Mouse (Mus musculus) kidney, postnatal 36 days (tissue): ENCODE data around the gene Cfap61.

ENCODE experiments used
- DNase-seq, 2 experiments: peaks; one replicate each; pipeline ENCODE4 v3.0.0; 2021 to 2022; ENCODE audit warnings: mixed read lengths in 2 of 2

Gene Cfap61

DNA sequence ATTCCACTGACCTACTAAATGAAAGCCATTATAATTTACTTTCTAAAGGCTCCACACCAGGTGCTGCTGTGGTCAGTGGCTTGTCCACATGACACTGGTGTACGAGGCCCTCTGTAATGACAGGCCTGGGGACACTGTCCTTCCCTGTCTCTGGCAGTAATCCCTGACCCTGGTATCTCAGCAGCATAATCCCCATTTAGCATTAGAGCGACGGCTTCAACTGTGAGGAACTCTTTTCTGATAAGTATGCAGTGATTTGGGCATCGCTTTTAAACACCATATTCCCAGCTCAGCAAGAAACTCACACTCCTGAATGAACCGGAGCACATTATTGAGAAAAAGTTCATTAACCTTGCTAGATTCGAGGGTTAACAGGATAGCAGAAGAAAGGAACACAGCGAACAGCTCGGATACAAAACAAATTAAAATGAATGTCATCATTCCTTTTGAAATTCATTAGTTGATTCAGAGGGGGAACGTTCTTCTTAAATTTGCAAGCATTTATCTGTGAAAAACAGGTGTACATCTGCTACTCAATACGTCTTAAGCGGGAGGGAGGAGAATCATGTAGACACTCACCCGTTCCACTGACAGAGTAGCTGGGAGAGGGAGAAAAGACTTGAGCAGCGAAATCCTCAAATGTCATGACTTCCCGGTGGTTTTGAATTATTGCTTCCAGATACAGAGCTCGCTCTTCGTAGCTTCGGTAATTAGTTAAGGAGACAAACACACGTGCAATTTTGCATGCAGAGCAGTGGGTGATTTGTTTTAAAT lies 325.4 kb downstream of the Cfap61 start:
- DNase-seq, result no peak

GRCm38 (mm10) chr2:146261146-146261545 lies 326.6 kb downstream of the Cfap61 start:
- DNase-seq, result no peak

GRCm38 (mm10) chr2:146262215-146262614 lies 327.6 kb downstream of the Cfap61 start:
- no peak for DNase-seq

- no peak for DNase-seq
Measured at GRCm38 (mm10) chr2:146262966-146263365, 328.4 kb downstream of the Cfap61 start.
